Mouse (Mus musculus): ENCODE results near the gene Gas1. TPM values are rescaled to one million over a fixed set of nuclear protein-coding genes. Genes with fewer than 3 reads are reported as not detected.

The Gas1 gene
- polyA plus RNA-seq, 2 experiments from 2014 or later = not detected

GRCm38 (mm10) chr13:60172366-60173017 is 4.7 kb downstream of the Gas1 start:
- ATAC-seq = no peak

GRCm38 (mm10) chr13:60171781-60172180 is 5.4 kb downstream of the Gas1 start:
- no peak for ATAC-seq

- no peak for ATAC-seq
Observed at GRCm38 (mm10) chr13:60170898-60171715, 6.1 kb downstream of the Gas1 start.

- no peak for ATAC-seq
Observed at GRCm38 (mm10) chr13:60169026-60169425, 8.1 kb downstream of the Gas1 start.

- no peak for ATAC-seq
Observed at GRCm38 (mm10) chr13:60156294-60157126, 20.7 kb downstream of the Gas1 start.

GRCm38 (mm10) chr13:60154170-60154569 is 23.0 kb downstream of the Gas1 start:
- ATAC-seq = no peak

- ATAC-seq = no peak
Observed at GRCm38 (mm10) chr13:60148235-60148634, 28.9 kb downstream of the Gas1 start.

GRCm38 (mm10) chr13:60147857-60148181 is 29.3 kb downstream of the Gas1 start:
- ATAC-seq = no peak

- no peak for ATAC-seq
Observed at GRCm38 (mm10) chr13:60146994-60147856, 29.9 kb downstream of the Gas1 start.

GRCm38 (mm10) chr13:60146231-60146630 is 30.9 kb downstream of the Gas1 start:
- ATAC-seq = no peak

GRCm38 (mm10) chr13:60136962-60137361 is 40.2 kb downstream of the Gas1 start:
- ATAC-seq = no peak

GRCm38 (mm10) chr13:60134439-60134799 is 42.7 kb downstream of the Gas1 start:
- no peak for ATAC-seq

GRCm38 (mm10) chr13:60133716-60134438 is 43.3 kb downstream of the Gas1 start:
- ATAC-seq = no peak

GRCm38 (mm10) chr13:60131771-60132170 is 45.4 kb downstream of the Gas1 start:
- ATAC-seq = no peak

- ATAC-seq = no peak
Observed at GRCm38 (mm10) chr13:60129541-60129940, 47.6 kb downstream of the Gas1 start.

GRCm38 (mm10) chr13:60126338-60126737 is 50.8 kb downstream of the Gas1 start:
- ATAC-seq = no peak

- no peak for ATAC-seq
Observed at GRCm38 (mm10) chr13:60125501-60126305, 51.5 kb downstream of the Gas1 start.

GRCm38 (mm10) chr13:60125020-60125419 is 52.1 kb downstream of the Gas1 start:
- no peak for ATAC-seq

GRCm38 (mm10) chr13:60124456-60124855 is 52.7 kb downstream of the Gas1 start:
- ATAC-seq = no peak
